Mouse (Mus musculus): ENCODE results near the gene Slc4a1. TPM values are rescaled to one million over a fixed set of nuclear protein-coding genes. Genes with fewer than 3 reads are reported as not detected.

Slc4a1 gene
- polyA plus RNA-seq, 1 experiment from 2014 or later = 7.2 TPM

DNA sequence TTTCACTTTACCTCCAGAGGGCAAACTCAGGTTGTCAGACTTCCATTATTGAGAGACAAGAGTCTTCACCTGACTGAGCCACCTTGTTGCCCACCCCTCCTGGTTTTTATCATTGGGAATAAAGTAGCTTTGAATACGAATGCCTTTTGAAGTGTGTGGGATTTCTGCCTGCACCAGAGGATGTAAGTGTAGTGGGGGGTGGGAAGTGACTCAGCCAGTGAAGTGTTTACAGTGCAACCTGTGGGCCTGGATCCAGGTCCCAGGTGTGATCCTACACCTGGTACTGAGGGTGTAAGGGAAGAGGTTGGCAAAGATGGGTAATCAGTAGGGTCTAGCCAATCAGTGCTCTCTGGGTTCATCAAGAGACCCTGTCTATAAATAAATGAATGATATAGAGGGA is 42.5 kb downstream of the Slc4a1 start:
- H3K36me3 ChIP-seq = no peaks in the 10 kb centered on the region
- peaks cover 12% of the 10 kb centered on the region for H3K4me1 ChIP-seq
- no peak overlapping the region for H3K4me3 ChIP-seq
- no peak overlapping the region for H3K27ac ChIP-seq
- no peak overlapping the region for H3K9ac ChIP-seq
- 67% methylated on average over 1 of the region's 1 CpGs for WGBS
- no peaks in the 10 kb centered on the region for H3K9me3 ChIP-seq
- H3K4me2 ChIP-seq (replicated peaks) = no peak overlapping the region
- peaks cover 3% of the 10 kb centered on the region; the same call in 1 of the 2 replicates for H3K27me3 ChIP-seq
- no peak for ATAC-seq (ENCODE audit: low FRiP score, low read depth)

DNA sequence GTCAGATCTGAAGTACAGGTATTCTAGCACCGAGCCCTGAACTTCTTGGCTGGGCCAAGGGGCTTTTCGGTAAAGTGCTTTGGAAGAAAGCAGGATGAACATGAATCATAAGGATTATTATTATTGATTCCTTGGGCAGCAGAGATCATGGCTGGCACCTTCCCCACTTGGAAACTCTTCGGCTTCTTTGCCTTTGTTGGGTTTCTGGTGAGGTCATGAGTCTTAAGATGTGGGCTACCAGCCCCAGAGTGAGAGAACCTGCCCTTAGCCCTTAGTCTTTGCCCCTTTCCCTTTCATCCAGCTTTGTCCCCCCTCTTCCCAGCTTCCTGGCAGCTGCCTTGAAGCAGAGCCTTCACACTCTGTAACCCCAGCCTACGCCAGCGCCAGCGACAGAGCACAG is 44.1 kb downstream of the Slc4a1 start:
- ATAC-seq (ENCODE audit: low FRiP score, low read depth) = no peak
- Histone ChIP-seq H3K9me3 (no peaks in the 10 kb centered on the region), H3K9ac (no peak overlapping the region), H3K27ac (no peak overlapping the region), H3K4me2 (replicated peaks) (no peak overlapping the region), H3K4me3 (no peak overlapping the region), H3K36me3 (no peaks in the 10 kb centered on the region), H3K27me3 (no peaks in the 10 kb centered on the region; the same call in 1 of the 2 replicates), H3K4me1 (peaks cover 12% of the 10 kb centered on the region)
- 75% methylated on average over 6 of the region's 6 CpGs for WGBS

DNA sequence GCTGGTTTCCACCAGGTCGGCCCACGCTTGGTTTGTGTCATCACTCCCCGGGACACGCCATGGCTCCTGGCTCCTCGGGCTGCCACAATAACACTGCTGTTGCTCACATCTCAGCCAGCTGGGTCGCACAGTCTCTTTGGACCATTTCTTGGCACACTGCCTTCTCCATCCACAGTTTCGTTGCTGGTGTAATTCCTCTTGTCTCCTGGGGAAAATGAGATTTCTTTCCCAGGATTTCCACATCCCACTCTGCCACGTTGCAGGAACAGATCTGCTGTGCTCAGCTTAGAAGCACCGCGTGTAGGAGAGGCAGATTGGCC is 45.4 kb downstream of the Slc4a1 start:
- 9% methylated on average over 10 of the region's 10 CpGs for WGBS
- ATAC-seq (ENCODE audit: low FRiP score, low read depth) = no peak
- Histone ChIP-seq H3K27ac (peak overlapping the region; percentile 99), H3K4me3 (peak overlapping the region; percentile 100), H3K36me3 (peaks cover under 1% of the 10 kb centered on the region; the same call in 1 of the 2 replicates), H3K9ac (peak overlapping the region; percentile 100), H3K9me3 (no peaks in the 10 kb centered on the region), H3K4me2 (replicated peaks) (peak overlapping the region; percentile 75), H3K27me3 (no peaks in the 10 kb centered on the region), H3K4me1 (peaks cover 20% of the 10 kb centered on the region)

DNA sequence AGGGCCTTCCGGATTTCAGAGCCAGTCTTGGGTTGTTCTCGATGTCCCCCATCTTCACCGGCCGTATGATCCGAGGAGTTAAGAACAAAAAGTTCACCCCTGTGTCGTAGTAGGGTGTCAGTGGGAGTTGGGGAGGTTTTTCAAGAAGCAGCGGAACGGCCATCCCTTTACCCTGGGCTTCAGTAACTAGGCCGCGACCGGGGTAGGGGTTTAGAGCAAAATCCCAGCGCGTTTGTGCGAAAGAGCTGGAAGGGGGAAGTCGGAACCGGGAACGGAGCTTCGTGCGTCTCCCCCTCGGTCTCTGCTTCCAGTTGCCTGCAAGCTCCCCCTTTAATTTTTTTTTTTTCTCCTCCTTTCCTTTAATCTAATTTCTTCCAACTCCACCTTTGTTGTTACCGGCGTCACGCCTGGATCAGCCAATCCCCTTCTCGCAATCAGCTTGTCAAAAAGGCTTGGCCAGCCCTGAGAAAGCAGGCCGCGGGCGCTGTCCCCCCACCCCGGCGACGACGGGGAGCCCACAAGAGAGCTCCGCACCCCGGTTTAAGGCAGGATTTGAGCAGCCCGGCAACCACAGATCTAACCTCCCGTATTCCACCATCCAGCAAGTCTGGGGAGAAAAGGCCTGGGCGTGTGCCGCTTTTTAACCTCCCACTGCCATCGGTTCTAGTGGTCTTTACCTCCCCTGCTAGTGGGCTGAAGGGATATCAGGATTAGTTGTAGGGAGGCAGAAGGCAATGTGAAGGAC is 45.9 kb downstream of the Slc4a1 start:
- WGBS = under 1% methylated on average over 38 of the region's 38 CpGs
- peak overlapping the region; percentile 100 for H3K4me3 ChIP-seq
- H3K9ac ChIP-seq = peak overlapping the region; percentile 100
- peaks cover 6% of the 10 kb centered on the region for H3K36me3 ChIP-seq
- H3K4me2 ChIP-seq (replicated peaks) = peak overlapping the region; percentile 75
- H3K27me3 ChIP-seq = no peaks in the 10 kb centered on the region
- peak overlapping the region; percentile 99 for H3K27ac ChIP-seq
- H3K9me3 ChIP-seq = no peaks in the 10 kb centered on the region
- ATAC-seq (ENCODE audit: low FRiP score, low read depth) = peak; percentile 6; the same call in 1 of the 2 replicates
- H3K4me1 ChIP-seq = peaks cover 25% of the 10 kb centered on the region

DNA sequence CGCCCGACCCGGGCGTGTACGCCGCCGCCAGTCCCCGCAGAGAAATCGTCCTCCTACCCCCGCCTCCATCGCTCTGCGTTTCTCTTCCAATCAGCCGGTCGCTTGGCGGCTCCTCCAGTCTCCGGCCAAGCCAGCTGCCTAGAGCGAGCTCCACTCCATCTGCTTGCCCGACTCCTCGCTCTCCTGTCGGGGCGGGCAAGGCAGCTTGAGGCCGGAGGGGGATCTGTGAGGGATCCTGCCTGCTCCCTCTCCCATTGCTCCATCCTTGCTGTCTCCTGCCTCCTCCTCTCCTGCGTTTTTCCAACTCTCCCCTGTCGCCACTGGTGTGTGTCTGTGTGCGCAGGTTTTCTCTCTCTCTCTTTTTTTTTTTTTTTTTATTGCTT is 46.6 kb downstream of the Slc4a1 start, which contains the start of gene Ubtf:
Gene Ubtf, minus strand, starts transcription at position 333 of the 383 bp plus-strand sequence.
- Histone ChIP-seq H3K27ac (peak within 1 kb of the TSS; percentile 99), H3K9me3 (no peaks in the 10 kb centered on the region), H3K9ac (peak within 1 kb of the TSS; percentile 100), H3K4me1 (peaks cover 29% of the 10 kb centered on the region), H3K4me3 (peak within 1 kb of the TSS; percentile 100), H3K4me2 (replicated peaks) (peak within 1 kb of the TSS; percentile 75), H3K36me3 (peaks cover 13% of the 10 kb centered on the region), H3K27me3 (no peaks in the 10 kb centered on the region)
- ATAC-seq (ENCODE audit: low FRiP score, low read depth) = no peak
- WGBS = 0% methylated on average over 23 of the region's 25 CpGs

DNA sequence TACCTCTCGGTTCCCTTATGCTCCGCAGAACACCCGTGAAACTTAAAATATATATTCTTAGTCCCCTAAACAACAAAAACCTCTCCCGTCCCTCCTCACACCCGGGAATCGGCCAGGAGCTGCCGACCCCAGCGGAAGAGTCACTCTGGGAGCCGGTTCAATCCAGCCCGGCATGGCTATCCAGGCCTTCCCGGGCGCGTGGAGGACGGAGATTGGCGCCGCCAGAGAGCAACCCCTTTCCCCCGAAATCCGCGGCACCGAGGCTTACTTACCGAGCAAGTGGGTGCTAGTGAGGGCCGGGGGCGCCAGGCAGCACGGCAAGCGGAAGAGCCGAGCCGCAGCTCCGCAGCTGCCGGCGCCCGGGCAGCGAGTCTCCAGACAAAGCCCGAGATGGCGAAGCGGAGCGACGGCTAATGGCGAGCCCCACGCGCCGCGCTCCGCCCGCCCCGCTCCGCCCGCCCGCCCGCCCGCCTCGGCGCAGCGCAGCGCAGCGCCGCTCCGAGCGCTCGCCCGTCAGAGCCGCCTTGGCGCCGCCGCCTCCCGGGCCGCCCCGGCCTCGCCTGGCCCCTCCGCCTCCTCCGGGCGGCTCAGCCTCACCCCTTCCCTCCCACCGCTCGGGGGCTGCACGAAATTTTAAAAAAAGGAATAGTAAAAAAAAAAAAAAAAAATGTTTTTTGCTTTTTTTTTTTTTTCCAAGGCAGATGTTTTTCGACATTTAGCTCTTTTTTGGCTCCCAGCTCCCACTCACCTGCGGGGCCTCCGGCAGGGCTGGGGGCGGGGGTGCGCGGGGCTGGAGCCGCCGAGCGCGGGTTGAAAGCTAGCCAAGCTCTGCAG is 47.2 kb downstream of the Slc4a1 start:
- WGBS = under 1% methylated on average over 59 of the region's 84 CpGs
- H3K36me3 ChIP-seq = peaks cover 19% of the 10 kb centered on the region
- peak overlapping the region; percentile 100 for H3K9ac ChIP-seq
- no peaks in the 10 kb centered on the region for H3K9me3 ChIP-seq
- peak overlapping the region; percentile 99 for H3K27ac ChIP-seq
- H3K4me2 ChIP-seq (replicated peaks) = peak overlapping the region; percentile 75
- no peaks in the 10 kb centered on the region for H3K27me3 ChIP-seq
- H3K4me3 ChIP-seq = peak overlapping the region; percentile 100
- no peak for ATAC-seq (ENCODE audit: low FRiP score, low read depth)
- H3K4me1 ChIP-seq = peaks cover 29% of the 10 kb centered on the region

DNA sequence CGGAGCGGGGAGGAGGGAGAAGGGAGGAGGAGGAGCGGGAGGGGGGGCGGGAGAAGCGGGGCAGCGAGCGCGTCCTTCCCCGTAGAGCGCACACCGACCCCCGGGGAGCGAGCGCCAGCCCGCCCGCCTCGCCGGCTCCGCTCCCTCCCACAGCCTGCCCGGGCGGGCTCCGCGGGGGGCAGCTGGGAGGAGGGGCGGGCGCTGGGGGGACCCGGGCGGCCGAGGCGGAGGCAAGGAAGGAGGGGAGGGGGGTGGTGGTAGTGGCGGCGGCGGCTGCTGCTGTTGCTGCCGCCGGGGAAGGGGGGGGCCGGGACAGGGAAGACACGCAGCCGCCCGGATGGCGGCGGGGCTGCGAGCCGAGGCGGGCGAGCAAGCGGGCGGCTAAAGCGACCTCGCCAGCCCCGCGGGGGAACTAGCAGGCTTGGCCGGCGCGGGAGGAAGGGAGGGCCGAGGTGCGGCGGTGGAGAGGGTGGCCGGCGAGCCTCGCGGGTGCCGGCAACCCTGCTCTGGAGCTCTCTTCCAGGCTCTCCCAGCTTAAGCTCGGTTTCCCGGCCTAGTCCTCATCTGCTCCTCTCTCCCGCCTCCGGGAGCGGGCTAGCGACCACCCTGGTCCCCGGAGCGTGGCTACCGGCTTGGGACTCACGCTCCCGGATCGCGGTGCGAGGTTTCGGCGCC is 48.0 kb downstream of the Slc4a1 start:
- WGBS = under 1% methylated on average over 43 of the region's 77 CpGs
- H3K4me3 ChIP-seq = peak overlapping the region; percentile 100
- ATAC-seq (ENCODE audit: low FRiP score, low read depth) = peak; percentile 72
- peaks cover 29% of the 10 kb centered on the region for H3K4me1 ChIP-seq
- no peaks in the 10 kb centered on the region for H3K27me3 ChIP-seq
- H3K4me2 ChIP-seq (replicated peaks) = peak overlapping the region; percentile 75
- peak overlapping the region; percentile 100 for H3K9ac ChIP-seq
- H3K9me3 ChIP-seq = no peaks in the 10 kb centered on the region
- H3K36me3 ChIP-seq = peaks cover 26% of the 10 kb centered on the region
- H3K27ac ChIP-seq = peak overlapping the region; percentile 99

DNA sequence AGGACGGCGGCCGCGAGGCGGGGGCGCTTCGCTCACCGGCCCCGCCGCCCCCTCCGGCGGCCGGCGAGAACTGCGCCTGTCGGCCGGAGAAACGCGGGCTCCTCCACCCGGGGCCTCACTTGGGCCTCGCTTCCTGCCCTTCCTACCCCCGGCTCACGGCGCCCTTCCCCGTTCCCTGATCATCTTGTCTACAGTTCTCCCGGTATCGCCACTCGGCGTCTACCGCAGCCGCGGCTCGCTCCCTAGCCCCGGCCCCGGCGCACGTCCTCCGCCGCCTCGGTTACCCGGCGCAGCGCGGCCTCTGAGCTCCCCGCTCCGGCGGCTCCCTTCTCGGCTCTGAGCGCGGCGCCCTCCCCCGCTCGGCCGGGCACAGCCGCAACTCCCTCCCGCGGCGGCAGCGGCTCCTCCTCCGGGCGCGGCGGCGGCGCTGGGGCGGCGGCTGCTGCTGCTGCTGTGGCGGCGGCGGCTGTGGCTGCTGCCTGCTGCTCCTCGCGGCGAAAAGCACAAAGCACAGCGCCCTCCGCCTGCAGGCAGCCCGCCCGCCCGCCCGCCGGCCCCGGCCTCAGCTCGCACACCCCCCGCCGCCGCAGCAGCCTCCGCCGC is 48.6 kb downstream of the Slc4a1 start:
- H3K36me3 ChIP-seq = peaks cover 33% of the 10 kb centered on the region
- H3K4me2 ChIP-seq (replicated peaks) = peak overlapping the region; percentile 75
- peak; percentile 8; the same call in 1 of the 2 replicates for ATAC-seq (ENCODE audit: low FRiP score, low read depth)
- peak overlapping the region; percentile 100 for H3K9ac ChIP-seq
- no peaks in the 10 kb centered on the region for H3K9me3 ChIP-seq
- H3K4me1 ChIP-seq = peaks cover 29% of the 10 kb centered on the region
- H3K27ac ChIP-seq = peak overlapping the region; percentile 99
- H3K27me3 ChIP-seq = no peaks in the 10 kb centered on the region
- H3K4me3 ChIP-seq = peak overlapping the region; percentile 100
- WGBS = under 1% methylated on average over 75 of the region's 87 CpGs

DNA sequence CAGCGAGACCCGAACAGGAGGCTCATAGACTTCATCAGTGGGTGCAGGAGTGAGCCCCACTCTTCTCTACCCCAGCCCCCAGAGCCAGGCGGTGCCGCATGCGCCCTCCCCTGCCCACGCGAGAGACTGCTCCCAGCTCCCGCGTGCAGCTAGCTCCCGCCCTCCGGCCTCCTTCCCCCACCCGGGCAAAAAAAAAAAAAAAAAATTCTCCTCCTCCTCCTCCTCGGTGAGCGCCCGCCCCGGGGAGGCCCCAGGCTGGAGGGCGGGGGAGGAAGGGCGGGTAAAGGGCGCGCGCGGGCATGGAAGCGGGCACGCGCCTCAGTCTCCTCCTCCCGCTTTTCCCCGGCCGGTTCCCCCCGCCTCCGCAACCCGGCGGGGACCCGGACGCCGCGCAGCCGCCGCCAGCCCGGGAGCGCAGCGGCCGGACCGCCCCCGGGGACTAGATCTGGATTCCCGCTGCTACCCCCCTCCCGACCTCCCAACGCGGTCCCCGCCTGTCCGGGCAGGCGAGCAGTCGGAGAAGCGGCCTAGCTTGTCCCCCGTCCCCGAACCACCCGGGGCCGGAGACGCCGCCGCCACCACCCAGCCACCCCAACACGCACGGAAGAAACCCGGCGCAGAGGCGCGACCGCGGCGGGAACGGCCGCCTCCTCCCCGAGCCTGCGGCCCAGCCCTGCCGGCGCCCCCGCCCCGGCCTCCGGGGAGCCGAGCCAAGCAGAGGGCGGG is 49.3 kb downstream of the Slc4a1 start:
- Histone ChIP-seq H3K9ac (peak overlapping the region; percentile 100), H3K4me2 (replicated peaks) (peak overlapping the region; percentile 75), H3K4me1 (peaks cover 29% of the 10 kb centered on the region), H3K36me3 (peaks cover 40% of the 10 kb centered on the region), H3K9me3 (no peaks in the 10 kb centered on the region), H3K4me3 (peak overlapping the region; percentile 100), H3K27ac (peak overlapping the region; percentile 99), H3K27me3 (no peaks in the 10 kb centered on the region)
- peak; percentile 38; the same call in 1 of the 2 replicates for ATAC-seq (ENCODE audit: low FRiP score, low read depth)
- under 1% methylated on average over 57 of the region's 80 CpGs for WGBS

DNA sequence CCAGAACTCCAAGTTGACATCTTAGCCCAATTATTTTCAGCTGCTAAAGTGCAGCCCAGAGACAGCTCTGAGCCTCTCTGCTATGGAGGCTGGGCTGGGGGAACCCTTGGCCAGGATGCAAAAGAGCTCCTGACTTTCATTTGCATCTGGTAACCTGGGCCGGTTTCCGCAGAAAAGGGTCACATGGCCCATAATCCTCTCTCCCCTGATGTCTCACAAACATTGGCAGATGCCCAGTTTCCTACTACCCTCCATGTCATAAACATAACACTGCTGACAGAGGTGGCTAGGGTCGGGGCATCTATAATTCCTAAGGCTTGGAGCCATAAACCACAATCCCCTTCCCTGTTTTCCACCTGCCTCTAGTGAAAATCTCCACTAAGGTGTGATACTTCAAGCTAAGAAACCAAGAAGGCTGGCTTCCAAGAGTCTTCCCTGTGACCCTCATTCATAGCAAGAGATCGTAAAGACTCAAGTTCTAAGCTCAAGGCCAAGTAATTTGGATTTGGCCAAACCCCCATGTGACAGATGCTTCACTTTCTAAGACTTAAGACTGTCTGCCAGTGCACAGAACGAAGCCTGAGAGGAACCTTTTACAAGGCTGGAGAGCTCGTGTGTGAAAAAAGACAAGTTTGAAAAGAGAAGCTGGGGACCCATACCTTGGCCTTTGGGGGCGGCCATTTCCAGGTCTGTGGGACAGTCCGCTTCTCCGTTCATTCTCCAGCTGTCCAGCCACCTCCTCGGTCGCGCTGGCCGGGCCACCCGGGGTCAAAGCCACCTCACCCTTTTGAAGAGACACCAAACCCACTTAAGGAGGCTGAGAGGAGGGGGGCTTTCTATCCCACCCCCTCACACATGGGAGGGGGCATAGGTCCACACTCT is 50.1 kb downstream of the Slc4a1 start:
- Histone ChIP-seq H3K36me3 (peaks cover 44% of the 10 kb centered on the region), H3K4me1 (peaks cover 29% of the 10 kb centered on the region), H3K9ac (peak overlapping the region; percentile 100), H3K4me2 (replicated peaks) (peak overlapping the region; percentile 75), H3K4me3 (peak overlapping the region; percentile 100), H3K27me3 (no peaks in the 10 kb centered on the region), H3K27ac (peak overlapping the region; percentile 99), H3K9me3 (no peaks in the 10 kb centered on the region)
- 6% methylated on average over 14 of the region's 14 CpGs for WGBS
- no peak for ATAC-seq (ENCODE audit: low FRiP score, low read depth)
